Mouse (Mus musculus): Measurements from ENCODE around the gene Nkx3-2. TPM values are rescaled to one million over a fixed set of nuclear protein-coding genes. Genes with fewer than 3 reads are reported as not detected.

Gene Nkx3-2
- total and polyA plus RNA-seq, 3 experiments, result not detected

DNA sequence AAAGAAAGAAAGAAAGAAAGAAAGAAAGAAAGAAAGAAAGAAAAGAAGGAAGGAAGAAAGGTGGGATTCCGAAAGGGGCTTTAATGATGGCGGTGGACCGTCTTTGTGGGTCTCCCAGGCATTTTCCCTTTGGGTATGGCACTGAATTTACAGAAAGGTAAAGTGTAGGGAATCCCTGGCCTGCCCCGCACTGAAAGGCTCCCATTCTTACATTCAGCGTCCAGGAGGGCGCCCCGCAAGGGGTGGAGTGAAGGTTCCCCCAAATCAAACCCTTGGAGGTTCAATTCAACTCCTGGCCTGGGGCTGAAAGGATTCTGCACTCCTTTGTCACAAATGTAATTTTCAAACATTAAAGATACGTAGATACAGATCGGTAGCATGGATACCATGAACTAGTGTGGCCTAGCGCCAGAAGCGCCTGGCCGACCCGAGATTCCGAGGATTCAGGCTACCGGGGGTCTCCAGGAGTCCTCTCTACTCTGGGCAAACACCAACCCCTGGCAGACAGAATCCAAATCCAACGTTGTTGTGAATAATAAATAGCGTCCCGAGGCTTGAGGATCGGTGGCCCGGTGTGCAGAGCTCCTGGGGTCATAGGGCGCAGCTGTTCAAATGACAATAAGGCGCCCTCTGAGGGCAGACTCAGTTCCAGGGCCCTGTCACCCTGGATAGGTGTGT lies 3.3 kb downstream of the Nkx3-2 start:
- TF ChIP-seq ZMIZ1 (IDR thresholded peaks at IDR 0.05; ENCODE audit: low read depth, low read length), result no peak
- no peak for TF ChIP-seq MAX (IDR thresholded peaks at IDR 0.05; ENCODE audit: low read length)
- TF ChIP-seq POLR2AphosphoS5 (IDR thresholded peaks at IDR 0.05; ENCODE audit: borderline replicate concordance, low read depth, low read length), result no peak
- no peak for TF ChIP-seq MYC (IDR thresholded peaks at IDR 0.05; ENCODE audit: low read depth, low read length)
- no peak for TF ChIP-seq POLR2A (IDR thresholded peaks at IDR 0.05; ENCODE audit: control insufficient read depth in 1 of 2, insufficient read depth in 1 of 2, low read depth in 1 of 2, low read length in 2 of 2, poor library complexity in 1 of 2)
- no peak for TF ChIP-seq MAFK (IDR thresholded peaks at IDR 0.05; ENCODE audit: borderline replicate concordance, low read depth, low read length)
- TF ChIP-seq USF1 (IDR thresholded peaks at IDR 0.05; ENCODE audit: low read depth, low read length), result no peak
- TF ChIP-seq CHD1 (IDR thresholded peaks at IDR 0.05; ENCODE audit: low read depth, low read length), result no peak
- TF ChIP-seq ZC3H11A (IDR thresholded peaks at IDR 0.05; ENCODE audit: low read depth, low read length), result no peak
- TF ChIP-seq SMC3 (IDR thresholded peaks at IDR 0.05; ENCODE audit: low read depth, low read length), result no peak
- TF ChIP-seq MEF2A (IDR thresholded peaks at IDR 0.05; ENCODE audit: extremely low read depth, insufficient replicate concordance, low read depth, low read length, poor library complexity, severe bottlenecking), result no peak
- no peak for TF ChIP-seq HCFC1 (IDR thresholded peaks at IDR 0.05; ENCODE audit: low read depth, low read length)
- TF ChIP-seq KAT2A (conservative IDR thresholded peaks at IDR 0.05; ENCODE audit: low read depth, low read length), result no peak
- TF ChIP-seq TAL1 (IDR thresholded peaks at IDR 0.05; ENCODE audit: low read length), result no peak
- TF ChIP-seq ZNF384 (IDR thresholded peaks at IDR 0.05; ENCODE audit: low read depth, low read length), result no peak
- TF ChIP-seq POLR2AphosphoS2 (IDR thresholded peaks at IDR 0.05; ENCODE audit: low read length), result no peak
- no peak for TF ChIP-seq NELFE (IDR thresholded peaks at IDR 0.05; ENCODE audit: low read depth, low read length)
- TF ChIP-seq MAZ (IDR thresholded peaks at IDR 0.05; ENCODE audit: low read depth, low read length), result no peak
- no peak for TF ChIP-seq RCOR1 (IDR thresholded peaks at IDR 0.05; ENCODE audit: low read depth, low read length)
- TF ChIP-seq GATA1 (IDR thresholded peaks at IDR 0.05; ENCODE audit: low read depth, low read length), result no peak
- Histone ChIP-seq H3K9me3 (replicated peaks; ENCODE audit: insufficient read depth, low read length) (no peaks in the 10 kb centered on the region), H3K36me3 (ENCODE audit: control insufficient read depth in 1 of 2, insufficient read depth in 2 of 2, low read length in 2 of 2) (peaks cover 0 to 3% of the 10 kb centered on the region in 2 experiments; a peak in 1 of 4 replicates), H3K9ac (ENCODE audit: control insufficient read depth, low read depth, low read length, poor library complexity, severe bottlenecking) (no peak overlapping the region), H3K79me2 (ENCODE audit: control insufficient read depth, insufficient read depth, low read length, poor library complexity) (no peaks in the 10 kb centered on the region), H3K4me1 (ENCODE audit: control insufficient read depth in 1 of 2, insufficient read depth in 2 of 2, low read length in 2 of 2) (peaks cover 0 to under 1% of the 10 kb centered on the region in 2 experiments; a peak in 1 of 4 replicates), H3K4me3 (ENCODE audit: control insufficient read depth in 1 of 2, insufficient read depth in 1 of 2, low read depth in 2 of 2, low read length in 2 of 2) (no peak overlapping the region), H3K27ac (ENCODE audit: control insufficient read depth, low read depth, low read length) (no peak overlapping the region), H3K27me3 (ENCODE audit: control insufficient read depth in 1 of 2, insufficient read depth in 2 of 2, low read length in 2 of 2) (no peaks in the 10 kb centered on the region)
- DNase-seq (ENCODE audit: low read depth, low spot score), result no peak

DNA sequence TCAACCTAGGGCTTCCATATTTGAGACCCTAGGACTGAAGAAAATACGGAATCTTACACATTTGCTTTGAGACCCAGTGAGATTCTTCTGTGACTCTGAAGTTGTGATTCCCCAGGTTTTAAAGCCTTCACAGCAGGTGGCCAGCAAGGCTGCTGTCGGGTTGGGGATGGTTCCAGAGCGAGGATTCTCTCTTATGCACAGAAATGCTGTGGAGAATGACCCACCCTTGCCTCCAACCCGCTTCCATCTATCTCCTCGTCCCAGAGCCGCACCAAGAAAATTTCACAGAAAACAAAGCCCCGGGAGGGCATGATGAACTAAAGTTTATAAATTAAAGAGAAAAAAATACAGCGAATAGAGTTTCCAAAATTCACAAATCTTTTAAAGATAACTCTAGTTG lies 4.2 kb downstream of the Nkx3-2 start:
- no peaks in the 10 kb centered on the region for H3K27me3 ChIP-seq (ENCODE audit: control insufficient read depth in 1 of 2, insufficient read depth in 2 of 2, low read length in 2 of 2)

More for the DNA sequence above, 4.2 kb downstream of the Nkx3-2 start:
- no peaks in the 10 kb centered on the region for H3K9me3 ChIP-seq (replicated peaks; ENCODE audit: insufficient read depth, low read length)
- no peak overlapping the region for H3K9ac ChIP-seq (ENCODE audit: control insufficient read depth, low read depth, low read length, poor library complexity, severe bottlenecking)
- peaks cover 5 to 6% of the 10 kb centered on the region in 2 experiments; a peak in 2 of 4 replicates for H3K4me1 ChIP-seq (ENCODE audit: control insufficient read depth in 1 of 2, insufficient read depth in 2 of 2, low read length in 2 of 2)
- H3K27ac ChIP-seq (ENCODE audit: control insufficient read depth, low read depth, low read length), result no peak overlapping the region
- H3K36me3 ChIP-seq (ENCODE audit: control insufficient read depth in 1 of 2, insufficient read depth in 2 of 2, low read length in 2 of 2), result peaks cover 0 to 7% of the 10 kb centered on the region in 2 experiments; a peak in 2 of 4 replicates
- DNase-seq (ENCODE audit: low read depth, low spot score), result no peak
- TF ChIP-seq MAZ (IDR thresholded peaks at IDR 0.05; ENCODE audit: low read depth, low read length) (no peak), KAT2A (conservative IDR thresholded peaks at IDR 0.05; ENCODE audit: low read depth, low read length) (no peak), GABPA (IDR thresholded peaks at IDR 0.05; ENCODE audit: low read depth, low read length) (no peak), HCFC1 (IDR thresholded peaks at IDR 0.05; ENCODE audit: low read depth, low read length) (no peak), ZKSCAN1 (IDR thresholded peaks at IDR 0.05; ENCODE audit: low read depth, low read length) (no peak), MEF2A (IDR thresholded peaks at IDR 0.05; ENCODE audit: extremely low read depth, insufficient replicate concordance, low read depth, low read length, poor library complexity, severe bottlenecking) (no peak), TAL1 (IDR thresholded peaks at IDR 0.05; ENCODE audit: low read length) (no peak), GATA1 (IDR thresholded peaks at IDR 0.05; ENCODE audit: low read depth, low read length) (no peak), CHD2 (IDR thresholded peaks at IDR 0.05; ENCODE audit: low read length) (no peak), POLR2A (IDR thresholded peaks at IDR 0.05; ENCODE audit: control insufficient read depth in 1 of 2, insufficient read depth in 1 of 2, low read depth in 1 of 2, low read length in 2 of 2, poor library complexity in 1 of 2) (no peak), MXI1 (IDR thresholded peaks at IDR 0.05; ENCODE audit: low read depth, low read length) (no peak), TBP (IDR thresholded peaks at IDR 0.05; ENCODE audit: low read depth, low read length) (no peak), POLR2AphosphoS5 (IDR thresholded peaks at IDR 0.05; ENCODE audit: borderline replicate concordance, low read depth, low read length) (no peak)
- H3K4me3 ChIP-seq (ENCODE audit: control insufficient read depth in 1 of 2, insufficient read depth in 1 of 2, low read depth in 2 of 2, low read length in 2 of 2), result no peak overlapping the region
- H3K79me2 ChIP-seq (ENCODE audit: control insufficient read depth, insufficient read depth, low read length, poor library complexity), result no peaks in the 10 kb centered on the region

All from MEL (cell line).